Mouse (Mus musculus) erythroblast, embryonic 14.5 days (primary cell): ENCODE results near the gene Gm12695. TPM values are rescaled to one million over a fixed set of nuclear protein-coding genes. Genes with fewer than 3 reads are reported as not detected.

Source experiments
- H3K27me3 ChIP-seq: 2 replicates; pipeline ENCODE4 v1.6.1; 2012; ENCODE audit warnings: inconsistent platforms; ENCODE audit not compliant: control insufficient read depth
- H3K36me3 ChIP-seq: 2 replicates; pipeline ENCODE4 v1.6.1; 2012; ENCODE audit warnings: mild to moderate bottlenecking, inconsistent platforms; ENCODE audit not compliant: control insufficient read depth
- H3K4me1 ChIP-seq: 2 replicates; pipeline ENCODE4 v1.6.1; 2012; ENCODE audit warnings: inconsistent platforms; ENCODE audit not compliant: control insufficient read depth
- H3K4me3 ChIP-seq: replicated peaks from 2 replicates; pipeline ENCODE3; 2012; ENCODE audit warnings: moderate library complexity, mild to moderate bottlenecking, inconsistent platforms
- H3K9me3 ChIP-seq: 2 replicates; pipeline ENCODE4 v1.6.1; 2012; ENCODE audit warnings: low read length, inconsistent platforms, mixed read lengths; ENCODE audit not compliant: control insufficient read depth
- GATA1 ChIP-seq: IDR thresholded peaks from 2 replicates; pipeline ENCODE4 v1.6.1; 2012; ENCODE audit warnings: low read length, inconsistent platforms, mixed read lengths
- TAL1 ChIP-seq: IDR thresholded peaks from 3 replicates; pipeline ENCODE4 v1.6.1; 2012; ENCODE audit warnings: low read length, inconsistent platforms, mixed read lengths
- polyA plus RNA-seq: library from polyadenylated mRNA; stranded (reverse); fragments of >175 nt; gene quantifications from 2 replicates; pipeline ENCODE4 v1.2.3, GENCODE M21; 2012

Gene Gm12695
- polyA plus RNA-seq, 1 experiment = not detected

DNA sequence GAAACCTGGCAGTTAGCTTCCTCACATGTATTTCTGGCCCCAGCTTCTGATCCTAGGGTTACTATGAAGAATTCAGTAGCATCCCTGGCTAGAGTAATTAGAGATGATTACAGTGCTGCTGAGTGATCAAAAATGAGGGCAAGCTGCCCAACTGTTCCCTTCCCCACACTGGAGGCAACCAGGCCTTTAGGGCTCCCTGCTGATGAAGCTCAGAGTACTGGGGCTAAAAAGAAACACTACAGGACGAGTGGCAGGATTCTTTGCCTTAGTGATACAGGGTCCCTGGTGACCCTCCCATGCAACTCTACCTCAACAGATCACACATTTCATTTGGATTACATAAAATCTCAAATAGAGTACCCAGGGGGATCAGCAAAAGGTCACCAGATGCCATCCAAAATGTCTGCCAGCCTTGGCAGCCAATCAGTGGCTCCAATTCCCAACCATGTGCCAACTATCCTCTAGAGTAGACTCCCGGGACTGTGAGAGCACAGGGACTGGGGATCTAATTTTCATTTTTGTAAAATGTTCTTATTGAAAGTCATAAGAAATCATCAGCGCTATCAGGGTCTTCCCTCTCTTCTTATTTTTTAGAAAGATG lies 11.9 kb downstream of the Gm12695 start:
- TF ChIP-seq TAL1 (no peak), GATA1 (no peak)
- H3K9me3 ChIP-seq = no peaks in the 10 kb centered on the region
- no peaks in the 10 kb centered on the region for H3K36me3 ChIP-seq
- H3K27me3 ChIP-seq = no peaks in the 10 kb centered on the region
- no peaks in the 10 kb centered on the region for H3K4me1 ChIP-seq
- H3K4me3 ChIP-seq = no peak overlapping the region

DNA sequence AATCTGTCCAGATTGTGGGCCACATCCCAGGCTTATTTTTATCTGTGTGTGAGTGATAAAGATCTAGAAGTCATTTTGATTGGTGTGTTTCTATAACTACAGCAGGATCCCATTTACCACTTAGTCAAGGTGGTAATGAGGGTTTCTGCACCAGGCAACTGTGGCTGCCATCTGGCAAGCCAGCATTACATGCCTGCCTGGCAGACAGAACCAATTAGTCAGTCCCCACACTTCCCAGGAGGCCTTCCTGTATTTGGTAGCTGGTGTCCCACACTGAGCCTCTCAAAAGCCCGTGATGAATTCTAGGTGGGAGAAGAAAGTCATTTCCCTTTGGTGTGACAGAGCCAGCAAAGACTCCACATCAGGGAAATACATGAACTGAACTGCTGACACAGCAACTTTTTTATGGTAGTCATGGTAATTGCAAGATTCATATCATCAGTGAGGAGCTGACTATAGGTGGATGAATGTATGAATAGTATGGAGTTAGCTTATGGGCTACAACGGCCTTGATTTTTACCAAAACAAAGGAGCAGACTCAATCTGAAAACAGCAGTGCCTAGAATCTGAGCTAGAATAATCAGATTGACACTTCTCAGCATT lies 18.5 kb downstream of the Gm12695 start:
- no peaks in the 10 kb centered on the region for H3K4me1 ChIP-seq
- no peak overlapping the region for H3K4me3 ChIP-seq
- H3K9me3 ChIP-seq = no peaks in the 10 kb centered on the region
- H3K27me3 ChIP-seq = no peaks in the 10 kb centered on the region
- no peak for TF ChIP-seq GATA1
- TF ChIP-seq TAL1 = no peak
- H3K36me3 ChIP-seq = no peaks in the 10 kb centered on the region

DNA sequence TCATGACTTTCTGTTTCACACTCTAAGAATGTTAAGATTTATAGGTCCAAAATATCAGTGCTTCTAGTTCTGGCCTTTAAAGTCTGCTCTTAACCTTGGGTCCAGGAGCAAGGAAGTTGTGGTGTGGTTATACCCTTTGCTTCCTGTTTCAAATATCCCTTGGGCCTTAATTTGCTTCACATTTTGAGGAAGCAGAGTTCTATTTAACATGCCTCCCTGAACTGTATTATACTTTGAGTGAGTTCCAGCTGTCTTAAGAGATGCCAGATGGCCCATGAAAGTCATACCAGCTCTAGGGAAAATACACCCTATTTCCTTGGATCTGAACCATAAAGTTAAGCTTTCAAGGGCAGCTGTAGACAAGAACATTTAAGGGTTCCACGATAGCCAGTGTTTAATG lies 33.0 kb downstream of the Gm12695 start:
- Histone ChIP-seq H3K4me3 (no peak overlapping the region), H3K27me3 (no peaks in the 10 kb centered on the region), H3K9me3 (no peaks in the 10 kb centered on the region), H3K4me1 (no peaks in the 10 kb centered on the region), H3K36me3 (no peaks in the 10 kb centered on the region)
- no peak for TF ChIP-seq GATA1
- TF ChIP-seq TAL1 = no peak

DNA sequence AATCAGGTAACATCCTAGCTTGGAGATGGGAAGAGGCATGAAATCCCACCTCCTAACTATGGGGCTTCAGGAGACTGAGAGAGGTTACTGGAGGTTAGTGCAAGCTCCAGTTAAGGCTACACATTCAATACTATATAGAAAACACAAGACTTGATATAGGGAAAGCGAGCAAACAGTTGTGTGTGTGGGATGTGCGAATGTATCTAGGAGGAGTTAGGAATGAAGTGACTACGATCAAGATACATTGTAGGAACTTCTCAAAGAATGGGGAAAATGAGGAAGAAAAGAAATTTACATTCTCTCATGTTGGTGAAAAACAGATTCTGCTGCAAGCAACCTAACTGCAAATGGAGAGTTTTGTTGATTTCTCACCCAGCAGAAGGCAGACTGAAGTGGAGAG lies 44.5 kb downstream of the Gm12695 start:
- Histone ChIP-seq H3K9me3 (no peaks in the 10 kb centered on the region), H3K36me3 (no peaks in the 10 kb centered on the region), H3K27me3 (no peaks in the 10 kb centered on the region), H3K4me3 (no peak overlapping the region), H3K4me1 (no peaks in the 10 kb centered on the region)
- TF ChIP-seq GATA1 (no peak), TAL1 (no peak)

DNA sequence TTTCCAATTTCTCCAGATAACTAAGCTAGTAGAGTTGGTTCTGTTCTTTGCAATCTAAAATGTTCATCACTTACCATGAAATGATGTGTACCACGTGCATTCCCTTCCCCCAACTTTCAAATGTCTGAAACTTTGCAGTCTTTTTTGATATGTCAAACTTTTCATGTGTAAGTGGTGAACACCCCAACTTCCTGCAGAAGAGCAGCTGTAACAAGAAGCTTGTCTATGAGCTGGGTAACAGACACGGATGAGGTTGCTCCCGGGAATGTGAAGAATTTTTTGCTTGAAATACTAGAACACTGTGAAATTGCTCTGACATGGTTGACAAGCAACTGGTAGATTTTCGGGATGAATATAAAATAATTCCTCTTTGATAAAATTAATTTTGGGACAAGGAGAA lies 55.7 kb downstream of the Gm12695 start:
- H3K36me3 ChIP-seq = no peaks in the 10 kb centered on the region
- TF ChIP-seq GATA1 = no peak
- TF ChIP-seq TAL1 = no peak
- H3K9me3 ChIP-seq = no peaks in the 10 kb centered on the region
- H3K4me3 ChIP-seq = no peak overlapping the region
- H3K4me1 ChIP-seq = no peaks in the 10 kb centered on the region
- no peaks in the 10 kb centered on the region for H3K27me3 ChIP-seq

DNA sequence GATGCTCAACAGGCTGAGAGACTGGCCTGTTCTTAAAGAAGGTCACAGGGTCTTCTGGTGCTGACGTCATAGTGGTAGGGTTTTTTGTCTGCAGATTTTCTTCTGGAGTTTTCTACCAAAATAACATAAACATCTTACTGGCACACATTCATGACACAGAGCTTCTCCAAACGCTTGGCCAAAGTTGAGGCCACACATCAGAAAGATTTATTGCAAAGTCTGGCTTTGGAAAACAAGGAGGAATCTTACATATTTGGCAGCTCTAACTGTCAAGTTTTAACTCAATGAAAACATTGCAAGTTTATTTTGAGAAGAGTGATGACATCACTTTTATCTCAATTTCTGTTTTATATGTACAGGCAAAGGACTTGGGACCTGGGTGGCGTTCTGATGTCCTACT lies 56.8 kb downstream of the Gm12695 start:
- H3K9me3 ChIP-seq = no peaks in the 10 kb centered on the region
- H3K4me3 ChIP-seq = no peak overlapping the region
- TF ChIP-seq TAL1 = no peak
- H3K4me1 ChIP-seq = no peaks in the 10 kb centered on the region
- no peaks in the 10 kb centered on the region for H3K27me3 ChIP-seq
- no peaks in the 10 kb centered on the region for H3K36me3 ChIP-seq

DNA sequence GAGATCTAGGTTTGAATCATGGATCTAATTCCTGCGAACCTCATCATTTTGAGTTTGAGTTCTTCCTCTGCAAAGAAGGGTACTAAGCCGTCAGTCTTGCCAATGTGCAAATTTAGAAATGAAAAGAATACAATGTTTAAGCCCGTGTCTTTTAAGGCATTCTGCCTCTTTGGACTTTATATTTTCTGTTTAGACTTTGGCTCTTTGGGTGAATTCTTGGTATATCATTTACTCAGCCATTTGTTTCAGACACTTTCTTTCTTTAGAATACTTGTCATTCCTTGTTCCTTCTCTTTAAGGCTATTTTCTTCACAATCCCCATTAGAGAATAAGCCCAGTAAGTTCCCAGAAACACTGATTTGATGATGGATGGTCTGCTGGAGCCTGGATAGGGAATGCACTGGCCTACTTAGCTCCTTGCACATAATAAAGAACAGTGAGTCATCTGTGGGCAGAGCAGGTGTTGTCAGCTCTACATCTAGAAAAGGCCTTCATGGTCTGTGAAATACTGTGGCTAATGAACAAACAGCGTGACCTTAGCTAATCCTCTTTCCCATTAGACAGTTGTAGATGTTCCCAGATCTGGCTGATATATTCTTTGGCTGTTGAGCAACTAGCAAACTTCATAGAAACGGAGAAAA lies 59.5 kb downstream of the Gm12695 start:
- Histone ChIP-seq H3K4me1 (no peaks in the 10 kb centered on the region), H3K4me3 (no peak overlapping the region), H3K27me3 (no peaks in the 10 kb centered on the region), H3K9me3 (no peaks in the 10 kb centered on the region), H3K36me3 (no peaks in the 10 kb centered on the region)
- TF ChIP-seq TAL1 = no peak
- no peak for TF ChIP-seq GATA1

DNA sequence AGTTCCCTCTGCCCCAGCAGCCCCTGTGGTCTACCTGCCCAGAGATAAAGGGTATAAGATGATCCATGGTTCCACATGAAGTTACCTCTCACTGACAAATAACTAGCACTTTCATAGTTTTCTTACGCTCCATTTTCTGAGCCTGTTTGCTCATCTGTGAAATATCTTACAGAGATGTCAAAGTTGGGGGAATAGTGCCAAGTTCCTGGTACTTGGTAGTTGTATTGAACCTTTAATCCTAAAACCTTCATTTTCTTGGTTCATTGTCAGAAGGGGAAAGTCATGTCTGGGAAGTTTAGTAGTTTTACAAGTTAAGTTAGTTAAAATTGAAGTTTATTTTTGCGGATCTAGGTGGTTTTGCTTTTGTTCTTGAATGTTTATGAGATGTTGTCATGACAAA lies 62.7 kb downstream of the Gm12695 start:
- Histone ChIP-seq H3K4me3 (no peak overlapping the region), H3K9me3 (no peaks in the 10 kb centered on the region), H3K27me3 (no peaks in the 10 kb centered on the region), H3K4me1 (no peaks in the 10 kb centered on the region), H3K36me3 (no peaks in the 10 kb centered on the region)
- TF ChIP-seq GATA1 (no peak), TAL1 (no peak)

DNA sequence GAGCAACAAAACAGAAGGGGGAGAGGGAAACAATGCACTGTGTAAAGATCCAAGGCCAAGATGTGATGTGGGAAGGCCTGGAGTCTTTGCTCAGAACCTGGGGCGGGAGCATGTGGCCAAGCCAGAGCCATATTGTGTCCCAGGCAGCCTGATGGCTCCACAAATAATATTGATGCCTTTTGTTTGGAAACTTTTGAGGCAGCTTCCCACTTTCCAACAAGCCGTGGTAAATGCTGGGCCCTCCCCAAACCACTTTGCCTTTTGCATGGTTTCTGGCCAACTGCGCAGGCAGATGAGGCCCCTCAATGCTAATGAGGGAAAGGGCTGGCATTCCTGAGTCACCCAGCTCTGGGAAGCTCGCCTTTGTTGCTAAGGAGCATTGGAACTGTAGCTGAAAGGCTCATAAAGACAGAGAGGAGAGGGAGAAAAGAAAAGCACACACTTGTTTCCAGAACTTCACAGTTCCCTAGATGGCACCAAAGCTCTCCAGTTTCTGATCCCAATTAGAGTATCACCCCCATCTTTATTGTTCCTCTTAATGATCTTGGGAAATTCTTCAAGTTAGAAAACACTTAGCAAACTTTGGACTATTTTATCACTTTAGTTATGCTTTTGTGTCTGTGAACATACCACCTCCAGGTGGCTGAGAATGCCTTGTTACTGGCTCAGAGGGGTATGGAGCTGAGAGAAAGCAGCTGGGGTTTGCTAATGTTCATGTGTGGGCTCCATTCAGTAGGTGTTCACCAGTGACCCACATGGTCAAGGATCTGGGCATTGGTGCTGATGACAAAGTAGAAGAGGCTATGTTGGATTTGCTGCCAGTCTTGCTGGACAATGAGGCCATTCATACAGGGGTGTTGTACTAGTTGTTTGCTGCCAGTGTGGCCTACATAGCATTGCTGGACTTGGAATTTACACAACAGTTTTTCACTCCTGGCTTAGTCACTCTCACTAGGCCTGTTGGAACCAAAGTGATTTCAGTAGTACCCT lies 65.7 kb downstream of the Gm12695 start:
- Histone ChIP-seq H3K36me3 (no peaks in the 10 kb centered on the region), H3K27me3 (no peaks in the 10 kb centered on the region), H3K9me3 (no peaks in the 10 kb centered on the region), H3K4me1 (no peaks in the 10 kb centered on the region), H3K4me3 (no peak overlapping the region)
- no peak for TF ChIP-seq GATA1
- no peak for TF ChIP-seq TAL1
